Mouse (Mus musculus) small intestine, adult 2 months (tissue): ENCODE measurements around the gene Sh3pxd2b. TPM values are rescaled to one million over a fixed set of nuclear protein-coding genes. Genes with fewer than 3 reads are reported as not detected.

Experiments
- H3K27ac ChIP-seq: fragments of 200-500 bp; 2 replicates; pipeline ENCODE4 v1.5.1; 2012; ENCODE audit warnings: low read depth, low read length, control low read depth, inconsistent platforms; ENCODE audit not compliant: insufficient read depth
- H3K27me3 ChIP-seq: fragments of 200-500 bp; 2 replicates; pipeline ENCODE4 v1.6.1; 2012; ENCODE audit warnings: mild to moderate bottlenecking, moderate library complexity, low read length, inconsistent platforms; ENCODE audit not compliant: control insufficient read depth, insufficient read depth
- H3K36me3 ChIP-seq: fragments of 200-500 bp; 2 replicates; pipeline ENCODE4 v1.6.1; 2012; ENCODE audit warnings: mild to moderate bottlenecking, low read length, control low read depth, inconsistent platforms; ENCODE audit not compliant: control insufficient read depth, insufficient read depth
- H3K4me1 ChIP-seq: fragments of 200-500 bp; 2 replicates; pipeline ENCODE4 v1.6.1; 2012; ENCODE audit warnings: low read length, inconsistent platforms, mixed read lengths; ENCODE audit not compliant: control insufficient read depth, insufficient read depth, insufficient read length
- H3K4me3 ChIP-seq: fragments of 200-500 bp; 2 replicates; pipeline ENCODE4 v1.5.1; 2012; ENCODE audit warnings: low read depth, mild to moderate bottlenecking, control low read depth, inconsistent platforms, low read length, moderate library complexity
- CTCF ChIP-seq: fragments of 200-500 bp; IDR thresholded peaks from 2 replicates; pipeline ENCODE4 v1.5.1; 2012; ENCODE audit warnings: low read depth, mild to moderate bottlenecking, control low read depth, inconsistent platforms, low read length, moderate library complexity, mixed read lengths; ENCODE audit not compliant: insufficient replicate concordance, insufficient read length; ENCODE audit errors: extremely low read depth
- POLR2A ChIP-seq: fragments of 200-500 bp; IDR thresholded peaks from 2 replicates; pipeline ENCODE4 v1.6.1; 2012; ENCODE audit warnings: low read depth, mild to moderate bottlenecking, control low read depth, inconsistent platforms, low read length, moderate library complexity
- WGBS: fragments of 180-500 bp; shearing (Covaris S2); methylation state at CpG from one replicate; pipeline ENCODE4 v1.1.7; 2018; 5-methylcytosine and 5-hydroxymethylcytosine counted together
- polyA plus RNA-seq: library from polyadenylated mRNA; depleted of rRNA; stranded (reverse); fragments of >200 nt; gene quantifications from 2 replicates; pipeline ENCODE4 v1.2.3, GENCODE M21; 2012

The Sh3pxd2b gene
- polyA plus RNA-seq, 1 experiment, result 2.4 TPM

GRCm38 (mm10) chr11:32453353-32453915, 105.8 kb downstream of the Sh3pxd2b start:
- H3K27me3 ChIP-seq, result peaks cover 5% of the 10 kb centered on the region; the same call in 1 of the 2 replicates
- 82% methylated on average over 8 of the region's 8 CpGs for WGBS
- TF ChIP-seq POLR2A, result no peak
- TF ChIP-seq CTCF, result no peak
- no peaks in the 10 kb centered on the region for H3K36me3 ChIP-seq
- H3K4me1 ChIP-seq, result no peaks in the 10 kb centered on the region
- no peak overlapping the region for H3K4me3 ChIP-seq
- H3K27ac ChIP-seq, result no peak overlapping the region

GRCm38 (mm10) chr11:32454231-32454799, 106.7 kb downstream of the Sh3pxd2b start:
- Histone ChIP-seq H3K36me3 (no peaks in the 10 kb centered on the region), H3K4me3 (peak overlapping the region; percentile 83), H3K4me1 (no peaks in the 10 kb centered on the region), H3K27me3 (peaks cover 5% of the 10 kb centered on the region; the same call in 1 of the 2 replicates), H3K27ac (no peak overlapping the region)
- TF ChIP-seq POLR2A, result no peak
- TF ChIP-seq CTCF, result no peak
- WGBS, result 5% methylated on average over 19 of the region's 19 CpGs

- Histone ChIP-seq H3K27me3 (peaks cover 5% of the 10 kb centered on the region; the same call in 1 of the 2 replicates), H3K4me1 (no peaks in the 10 kb centered on the region), H3K27ac (no peak within 1 kb of the TSS), H3K36me3 (no peaks in the 10 kb centered on the region), H3K4me3 (peak within 1 kb of the TSS; percentile 83)
- TF ChIP-seq POLR2A (no peak; the same call in 1 of the 2 replicates), CTCF (no peak)
- 1% methylated on average over 81 of the region's 86 CpGs for WGBS
Measured at GRCm38 (mm10) chr11:32454800-32455506, 107.3 kb downstream of the Sh3pxd2b start, which contains the start of gene Ubtd2. Gene Ubtd2 (plus strand): TSS chr11:32455370.

- Histone ChIP-seq H3K4me1 (no peaks in the 10 kb centered on the region), H3K27me3 (peaks cover 5% of the 10 kb centered on the region; the same call in 1 of the 2 replicates), H3K27ac (no peak overlapping the region), H3K4me3 (peak overlapping the region; percentile 83), H3K36me3 (no peaks in the 10 kb centered on the region)
- no peak for TF ChIP-seq CTCF
- TF ChIP-seq POLR2A, result no peak
- WGBS, result 1% methylated on average over 58 of the region's 58 CpGs
Measured at GRCm38 (mm10) chr11:32455507-32456141, 108.0 kb downstream of the Sh3pxd2b start.

- Histone ChIP-seq H3K4me3 (no peak overlapping the region), H3K27ac (no peak overlapping the region), H3K27me3 (peaks cover 5% of the 10 kb centered on the region; the same call in 1 of the 2 replicates), H3K4me1 (no peaks in the 10 kb centered on the region), H3K36me3 (no peaks in the 10 kb centered on the region)
- 47% methylated on average over 6 of the region's 6 CpGs for WGBS
- TF ChIP-seq POLR2A (no peak), CTCF (no peak)
Measured at GRCm38 (mm10) chr11:32456356-32456755, 108.7 kb downstream of the Sh3pxd2b start.

GRCm38 (mm10) chr11:32464282-32464681, 116.7 kb downstream of the Sh3pxd2b start:
- no peak overlapping the region for H3K4me3 ChIP-seq
- 68% methylated on average over 2 of the region's 2 CpGs for WGBS
- no peaks in the 10 kb centered on the region for H3K36me3 ChIP-seq
- no peak for TF ChIP-seq CTCF
- no peak for TF ChIP-seq POLR2A
- no peaks in the 10 kb centered on the region for H3K4me1 ChIP-seq
- no peak overlapping the region for H3K27ac ChIP-seq
- no peaks in the 10 kb centered on the region for H3K27me3 ChIP-seq
